Mouse (Mus musculus) CD8-positive naive resting alpha-beta T cell, adult 57 days (primary cell): ENCODE data around the gene Serinc5. TPM values are rescaled to one million over a fixed set of nuclear protein-coding genes. Genes with fewer than 3 reads are reported as not detected.

ENCODE experiments used
- total RNA-seq: library from RNA; stranded (reverse); gene quantifications from one replicate; pipeline ENCODE4 v1.2.4, GENCODE M21; 2023

Gene Serinc5
- total RNA-seq = 15.0 TPM

DNA sequence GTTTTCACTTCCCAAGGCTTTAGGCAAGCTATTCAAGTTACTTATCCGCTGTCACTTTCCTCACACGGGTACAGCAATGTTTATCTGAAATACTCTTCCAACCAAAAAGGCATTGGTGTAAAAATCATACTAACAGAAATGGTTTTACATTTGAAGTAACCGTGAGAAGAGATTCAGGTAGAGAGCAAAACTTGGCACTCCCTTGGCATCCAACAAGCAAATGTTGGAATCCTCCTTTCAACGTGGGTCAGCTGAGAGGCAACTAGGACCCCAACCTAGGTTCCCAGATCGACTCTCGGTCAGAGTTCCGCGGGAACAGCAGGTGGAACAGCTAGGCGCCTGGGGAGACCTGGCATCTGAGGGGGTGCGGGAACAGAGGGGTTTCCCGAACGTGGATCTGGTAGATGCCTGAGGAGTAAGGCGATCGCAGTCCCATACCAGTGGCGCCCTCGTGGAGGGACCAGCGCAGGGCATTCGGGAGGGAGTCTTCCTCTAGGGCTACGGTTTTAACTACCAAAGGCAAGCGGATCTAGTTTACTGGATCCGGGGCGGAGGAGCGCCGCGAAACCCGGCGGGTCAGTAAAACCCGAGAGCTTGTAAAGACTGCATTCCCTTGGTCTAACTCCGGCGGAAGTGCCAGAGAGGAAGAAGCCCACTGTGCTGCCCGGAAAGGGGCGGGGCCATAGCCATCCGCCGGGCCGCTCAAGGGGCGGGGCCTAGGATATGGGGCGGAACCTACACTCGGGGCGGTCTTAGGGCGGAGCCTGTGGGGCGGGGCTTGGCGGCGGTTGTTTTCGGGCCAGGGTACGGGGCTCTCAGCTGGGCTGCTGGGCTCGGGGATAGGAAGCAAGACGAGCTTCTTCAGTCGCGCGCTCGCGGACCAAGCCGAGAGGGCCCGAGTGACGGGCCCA is at the start of gene Serinc5:
Serinc5 (plus strand) TSS at position 781 of the 911 bp plus-strand sequence.

DNA sequence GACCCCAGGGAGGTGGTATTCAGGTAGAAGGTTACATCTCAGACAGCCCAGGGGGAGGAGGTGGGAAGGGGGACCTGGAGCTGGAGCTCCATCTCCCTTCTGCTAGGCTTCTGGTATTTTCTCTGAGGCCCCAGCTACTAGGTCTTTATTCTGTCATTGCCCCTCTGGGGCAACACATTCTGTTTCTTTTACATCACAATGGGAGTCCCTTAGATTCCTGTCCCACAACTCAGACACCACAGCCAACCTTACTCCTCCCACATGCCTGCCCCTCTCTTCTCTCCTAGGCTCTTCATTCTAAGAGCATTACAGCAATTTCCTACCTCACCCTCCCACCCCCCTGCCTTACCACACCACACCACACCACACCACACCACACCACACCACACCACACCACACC is 34.8 kb upstream of the Serinc5 start, which contains the start of gene Spz1:
Spz1 (minus strand) TSS at position 101 of the 400 bp plus-strand sequence.

Other genes starting within 250 kb of the Serinc5 start
- gene Ankrd34b, start 185.2 kb upstream of the Serinc5 start, total RNA-seq = not detected
- 1.1 TPM for gene Fam151b, start 127.1 kb upstream of the Serinc5 start, total RNA-seq
- 22.4 TPM for gene Zfyve16, start 80.2 kb upstream of the Serinc5 start, total RNA-seq
- not detected for gene Spz1, start 34.9 kb upstream of the Serinc5 start, total RNA-seq
- gene Thbs4, start 183.7 kb downstream of the Serinc5 start, total RNA-seq = not detected
- 14.1 TPM for gene Mtx3, start 233.7 kb downstream of the Serinc5 start, total RNA-seq